Mouse (Mus musculus) heart, embryonic 11.5 days (tissue): ENCODE results near the gene AI467606. TPM values are rescaled to one million over a fixed set of nuclear protein-coding genes. Genes with fewer than 3 reads are reported as not detected.

Experiments
- ATAC-seq: fragments of 200-750 bp; cut with Nextera tagmentation; replicated peaks from 2 replicates; pipeline ENCODE4 v1.8.0; 2017; ENCODE audit warnings: moderate library complexity; ENCODE audit not compliant: insufficient number of reproducible peaks, low FRiP score, low TSS enrichment
- H3K27ac ChIP-seq: fragments of 300-500 bp; sonication (generic); 2 replicates; pipeline ENCODE4 v1.5.1; 2014; ENCODE audit warnings: mild to moderate bottlenecking, low read depth, low read length
- H3K27me3 ChIP-seq: fragments of 300-500 bp; sonication (generic); 2 replicates; pipeline ENCODE4 v1.6.1; 2014; ENCODE audit warnings: mild to moderate bottlenecking, low read length, mixed read lengths; ENCODE audit not compliant: control insufficient read depth, insufficient read depth
- H3K36me3 ChIP-seq: fragments of 300-500 bp; sonication (generic); 2 replicates; pipeline ENCODE4 v1.6.1; 2014; ENCODE audit warnings: mild to moderate bottlenecking, low read length, moderate library complexity, mixed read lengths; ENCODE audit not compliant: control insufficient read depth, insufficient read depth
- H3K4me1 ChIP-seq: fragments of 300-500 bp; sonication (generic); 2 replicates; pipeline ENCODE4 v1.6.1; 2014; ENCODE audit warnings: low read length; ENCODE audit not compliant: control insufficient read depth, insufficient read depth
- H3K4me2 ChIP-seq: fragments of 300-500 bp; sonication (generic); 2 replicates; pipeline ENCODE4 v1.6.1; 2014; ENCODE audit warnings: mild to moderate bottlenecking, moderate library complexity
- H3K4me3 ChIP-seq: fragments of 300-500 bp; sonication (generic); 2 replicates; pipeline ENCODE4 v1.5.1; 2014; ENCODE audit warnings: low read depth, low read length
- H3K9ac ChIP-seq: fragments of 300-500 bp; sonication (generic); 2 replicates; pipeline ENCODE4 v1.6.1; 2014; ENCODE audit warnings: mild to moderate bottlenecking, low read depth, low read length, moderate library complexity
- H3K9me3 ChIP-seq: fragments of 300-500 bp; sonication (generic); replicated peaks from 2 replicates; pipeline ENCODE4 v1.6.1; 2016; ENCODE audit warnings: low read length; ENCODE audit not compliant: control insufficient read depth
- WGBS: fragments of 180-500 bp; shearing (Covaris S2); extraction: QIAGEN DNeasy Blood & Tissue Kit; methylation state at CpG from one replicate; pipeline ENCODE4 v1.1.7; 2014; ENCODE audit not compliant: insufficient replicate concordance; 5-methylcytosine and 5-hydroxymethylcytosine counted together
- polyA plus RNA-seq: library from polyadenylated mRNA; unstranded; fragments of >200 nt; fragmentation: Nextera tagmentation; extraction: Ambion mirVana; gene quantifications from 2 replicates; pipeline ENCODE4 v1.2.1, GENCODE M21; 2014

AI467606 gene
- polyA plus RNA-seq, 1 experiment from 2014 or later, result 0.96 TPM

DNA sequence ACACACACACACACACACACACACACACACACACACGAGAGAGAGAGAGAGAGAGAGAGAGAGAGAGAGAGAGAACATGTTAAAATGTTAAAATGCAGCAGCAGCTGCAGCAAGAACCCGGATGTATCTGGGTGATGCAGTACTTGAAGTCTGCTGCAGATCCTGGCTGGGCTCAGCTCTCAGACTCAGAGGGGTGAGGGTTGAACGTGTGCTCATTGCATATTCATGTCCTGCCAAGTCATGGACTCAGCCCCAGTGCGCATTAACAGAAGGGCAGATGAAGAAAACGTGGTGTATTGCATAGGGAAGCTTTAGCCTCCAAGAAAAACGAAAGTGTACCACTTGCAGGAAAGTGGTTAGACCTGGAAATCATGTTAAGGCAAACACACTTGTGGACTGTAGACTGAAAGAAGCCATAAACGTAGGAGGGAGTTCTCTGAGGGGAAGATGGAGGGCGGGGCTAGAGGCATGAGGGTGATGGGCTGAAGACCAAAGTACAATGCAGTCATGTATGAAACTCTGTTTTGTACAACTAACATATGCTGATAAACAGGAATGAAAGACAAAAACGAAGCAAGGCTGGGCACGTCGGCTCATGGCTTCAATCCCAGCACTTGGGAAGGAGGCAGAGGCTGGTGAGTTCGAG lies 22.6 kb downstream of the AI467606 start:
- Histone ChIP-seq H3K4me2 (no peak overlapping the region), H3K27ac (no peak overlapping the region), H3K4me1 (peaks cover 8% of the 10 kb centered on the region), H3K27me3 (no peaks in the 10 kb centered on the region), H3K9ac (no peak overlapping the region), H3K36me3 (no peaks in the 10 kb centered on the region), H3K4me3 (no peak overlapping the region), H3K9me3 (no peaks in the 10 kb centered on the region)
- no peak for ATAC-seq
- 52% methylated on average over 12 of the region's 12 CpGs for WGBS

DNA sequence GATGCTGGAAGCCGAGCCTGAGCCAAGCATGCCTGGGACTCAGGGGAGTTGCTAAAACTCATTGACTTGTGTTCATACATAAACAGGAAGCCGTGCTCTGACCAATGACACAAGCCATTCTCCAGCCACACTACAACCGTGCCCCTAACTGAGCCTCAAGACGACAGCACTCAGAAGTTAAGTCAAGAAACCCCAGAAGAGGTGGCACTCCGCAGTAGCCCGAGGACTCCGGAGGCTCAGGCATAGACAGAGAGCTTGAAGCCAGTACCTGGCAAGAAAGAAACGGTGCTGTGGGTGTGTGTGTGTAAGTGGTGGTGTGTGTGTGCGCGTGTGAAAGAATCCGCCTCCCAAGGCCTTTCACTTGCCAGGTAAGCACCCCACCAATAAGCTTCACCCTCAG lies 23.8 kb downstream of the AI467606 start:
- H3K27ac ChIP-seq, result no peak overlapping the region
- H3K9me3 ChIP-seq, result no peaks in the 10 kb centered on the region
- 77% methylated on average over 11 of the region's 11 CpGs for WGBS
- no peak overlapping the region for H3K9ac ChIP-seq
- no peak overlapping the region for H3K4me3 ChIP-seq
- H3K4me2 ChIP-seq, result no peak overlapping the region
- no peaks in the 10 kb centered on the region for H3K36me3 ChIP-seq
- H3K27me3 ChIP-seq, result no peaks in the 10 kb centered on the region
- H3K4me1 ChIP-seq, result peaks cover 11% of the 10 kb centered on the region
- no peak for ATAC-seq

DNA sequence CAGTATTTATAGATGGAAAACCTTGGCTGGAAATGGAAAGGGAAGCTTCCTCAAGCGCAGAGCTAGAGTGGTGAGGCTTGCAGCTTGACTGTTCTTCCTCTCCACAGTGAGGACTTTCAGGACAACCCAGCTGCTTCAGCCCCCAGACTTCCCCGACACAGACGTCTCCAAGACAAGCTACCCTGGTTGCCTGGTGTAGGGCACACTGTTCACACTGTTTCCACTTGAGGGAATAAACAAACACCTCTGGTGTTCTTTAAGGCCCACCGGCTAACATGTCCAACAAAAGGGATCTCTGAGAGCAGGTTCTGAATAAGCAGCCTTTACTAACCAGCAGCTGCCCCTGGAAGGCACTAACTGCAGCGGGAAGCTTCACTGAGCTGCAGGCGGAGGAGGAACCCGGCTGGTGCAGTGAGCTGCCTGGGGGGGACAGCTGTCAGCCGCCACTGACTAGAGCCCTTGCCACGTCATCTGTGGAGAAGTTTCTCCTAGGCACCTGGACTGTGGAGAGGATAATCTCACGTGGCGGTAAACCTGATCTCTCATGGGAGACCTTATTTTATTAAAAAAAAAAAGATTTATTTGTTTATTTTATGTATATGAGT lies 25.3 kb downstream of the AI467606 start:
- Histone ChIP-seq H3K27me3 (peaks cover 9% of the 10 kb centered on the region; the same call in 1 of the 2 replicates), H3K4me2 (no peak overlapping the region), H3K9ac (peak overlapping the region; percentile 34; the same call in 1 of the 2 replicates), H3K9me3 (no peaks in the 10 kb centered on the region), H3K4me1 (peaks cover 14% of the 10 kb centered on the region), H3K4me3 (no peak overlapping the region), H3K36me3 (no peaks in the 10 kb centered on the region), H3K27ac (no peak overlapping the region)
- no peak for ATAC-seq
- 55% methylated on average over 11 of the region's 11 CpGs for WGBS

DNA sequence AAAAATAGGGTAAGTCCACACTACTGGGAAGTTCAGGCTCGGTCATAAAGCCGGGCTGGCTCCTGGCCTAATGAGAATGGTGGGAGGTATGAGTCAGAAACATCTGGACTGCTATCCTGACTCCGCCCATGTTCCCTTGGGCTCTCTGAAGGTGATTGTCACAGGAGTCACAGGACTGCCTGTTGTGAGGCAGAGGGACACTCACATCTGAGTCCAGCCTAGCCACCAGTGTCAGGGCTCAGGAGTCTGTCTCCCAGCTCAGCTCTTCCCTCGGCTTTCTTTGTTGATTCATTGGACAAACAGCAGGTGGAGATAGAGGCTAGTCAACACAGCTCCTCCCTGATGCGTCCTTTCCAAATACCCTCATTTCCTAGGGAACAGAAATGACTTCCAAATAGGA lies 26.8 kb downstream of the AI467606 start:
- ATAC-seq, result no peak
- 36% methylated on average over 5 of the region's 5 CpGs for WGBS
- no peak overlapping the region for H3K27ac ChIP-seq
- no peak overlapping the region for H3K9ac ChIP-seq
- H3K27me3 ChIP-seq, result peaks cover 14% of the 10 kb centered on the region; the same call in 1 of the 2 replicates
- peaks cover 11% of the 10 kb centered on the region for H3K4me1 ChIP-seq
- H3K4me3 ChIP-seq, result no peak overlapping the region
- no peak overlapping the region for H3K4me2 ChIP-seq
- H3K9me3 ChIP-seq, result no peaks in the 10 kb centered on the region
- H3K36me3 ChIP-seq, result no peaks in the 10 kb centered on the region

DNA sequence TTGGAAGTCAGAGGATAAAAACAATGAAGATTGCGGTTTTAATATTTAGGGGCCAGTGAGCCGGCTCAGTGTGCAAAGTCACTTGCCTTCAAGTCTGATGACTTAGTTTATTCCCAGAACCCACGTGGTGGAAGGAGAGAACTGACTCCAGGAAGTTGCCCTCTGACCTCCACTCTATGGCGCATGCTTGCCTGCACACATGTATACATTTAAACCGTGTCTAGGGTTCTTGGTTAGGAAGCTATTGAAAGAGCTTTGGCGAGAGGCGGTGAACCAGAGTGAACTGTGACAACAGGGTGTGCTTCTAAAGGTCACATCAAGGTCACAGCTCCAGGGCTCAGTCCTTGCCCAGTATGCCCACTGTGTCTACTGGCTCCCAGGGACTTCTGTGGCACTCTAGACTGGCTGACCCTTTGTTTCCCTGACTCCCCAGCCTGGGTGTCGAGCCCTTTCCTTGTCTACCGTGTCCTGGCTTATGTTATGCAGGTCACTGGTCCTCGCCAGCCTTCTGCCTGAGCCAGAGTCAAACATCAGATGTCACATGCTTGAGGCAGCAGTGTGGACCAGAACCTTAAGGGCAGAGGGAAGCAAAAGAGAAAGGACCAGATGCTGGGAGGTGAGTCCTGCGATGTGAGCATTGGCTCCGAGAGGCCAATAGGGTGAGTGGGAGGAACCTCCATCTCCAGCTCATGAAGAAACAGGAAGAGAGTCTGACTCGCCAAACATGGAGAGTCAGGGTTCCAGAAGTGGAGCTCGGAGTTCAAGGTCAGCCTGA lies 27.7 kb downstream of the AI467606 start:
- Histone ChIP-seq H3K9ac (no peak overlapping the region), H3K4me2 (no peak overlapping the region), H3K4me1 (peaks cover 11% of the 10 kb centered on the region), H3K9me3 (no peaks in the 10 kb centered on the region), H3K36me3 (no peaks in the 10 kb centered on the region), H3K27ac (no peak overlapping the region), H3K4me3 (no peak overlapping the region), H3K27me3 (peaks cover 14% of the 10 kb centered on the region; the same call in 1 of the 2 replicates)
- ATAC-seq, result no peak
- 60% methylated on average over 14 of the region's 14 CpGs for WGBS

DNA sequence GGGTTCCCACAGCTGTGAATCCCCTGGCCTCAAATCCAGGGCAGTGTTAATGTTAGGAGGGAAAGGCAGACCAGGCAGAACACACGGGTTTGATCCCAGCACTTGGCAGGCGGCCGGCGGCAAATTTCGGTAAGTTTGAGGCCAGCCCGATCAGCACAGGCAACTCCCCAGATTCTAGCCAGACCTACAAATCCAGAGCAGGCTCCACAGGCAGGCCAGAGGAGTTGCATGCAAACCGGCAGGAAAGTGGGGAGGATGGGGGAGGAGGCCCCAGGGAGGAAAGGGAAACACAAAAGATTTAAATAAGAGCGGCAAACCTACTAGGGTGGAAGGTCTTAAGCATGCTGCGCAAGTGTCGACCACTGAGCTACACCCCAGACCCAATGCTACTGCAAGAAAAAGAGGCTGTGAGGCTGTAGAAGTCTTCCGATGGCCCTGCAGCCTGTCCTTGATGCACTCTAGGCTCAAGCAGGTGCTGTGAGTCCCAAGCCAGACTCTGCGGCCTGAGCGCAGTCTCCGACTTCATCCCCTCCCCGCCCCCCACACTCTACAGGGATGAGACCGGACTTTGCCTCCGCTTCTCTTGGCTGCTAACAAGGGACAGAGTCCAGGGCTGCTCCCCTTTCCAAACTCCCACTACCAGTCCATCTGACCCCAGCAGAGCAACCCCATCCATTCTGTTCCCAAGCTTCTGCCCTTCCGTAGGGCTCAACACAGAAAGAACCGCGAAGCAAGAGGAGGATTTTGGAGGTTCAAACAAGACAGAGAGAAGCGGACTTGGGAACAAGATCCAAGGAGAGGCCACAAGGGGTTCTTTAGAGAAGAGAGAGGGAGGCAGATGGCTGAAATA lies 30.1 kb downstream of the AI467606 start:
- WGBS, result 11% methylated on average over 21 of the region's 21 CpGs
- Histone ChIP-seq H3K27ac (no peak overlapping the region), H3K27me3 (peaks cover 14% of the 10 kb centered on the region; the same call in 1 of the 2 replicates), H3K4me2 (peak overlapping the region; percentile 55), H3K36me3 (no peaks in the 10 kb centered on the region), H3K4me1 (peaks cover 11% of the 10 kb centered on the region), H3K9me3 (0 out of 2 replicates have a peak, but pooled peaks cover 4% of the 10 kb centered on the region), H3K9ac (peak overlapping the region; percentile 39; the same call in 1 of the 2 replicates), H3K4me3 (peak overlapping the region; percentile 24)
- 0 out of 2 replicates have a peak, but pooled peaks have one; percentile 17 for ATAC-seq

DNA sequence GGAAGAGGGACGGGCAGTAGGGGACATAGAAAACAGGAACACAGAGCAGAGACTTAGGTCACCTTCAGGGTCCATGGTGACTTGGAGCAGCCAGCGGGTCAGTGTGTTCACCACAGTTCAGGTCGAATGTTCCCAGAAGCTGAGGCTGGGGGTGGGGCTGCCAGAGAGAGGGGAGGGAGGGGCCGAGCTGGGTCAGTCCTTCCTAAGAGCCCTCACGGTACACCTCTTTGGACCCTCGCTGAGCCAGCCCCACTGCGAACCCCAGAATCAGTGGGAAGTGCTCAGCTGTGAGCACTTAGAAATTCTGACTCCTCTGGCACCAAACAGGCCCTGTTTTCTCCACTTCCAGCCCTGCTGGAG lies 30.7 kb downstream of the AI467606 start, which contains the start of gene Qprt:
Gene Qprt, minus strand, starts transcription at position 316 of the 360 bp plus-strand sequence.
- Histone ChIP-seq H3K9me3 (0 out of 2 replicates have a peak, but pooled peaks cover 4% of the 10 kb centered on the region), H3K36me3 (no peaks in the 10 kb centered on the region), H3K27ac (no peak within 1 kb of the TSS), H3K4me2 (peak within 1 kb of the TSS; percentile 55), H3K4me3 (peak within 1 kb of the TSS; percentile 24), H3K27me3 (peaks cover 14% of the 10 kb centered on the region; the same call in 1 of the 2 replicates), H3K9ac (peak within 1 kb of the TSS; percentile 39; the same call in 1 of the 2 replicates), H3K4me1 (peaks cover 11% of the 10 kb centered on the region)
- WGBS, result 8% methylated on average over 7 of the region's 7 CpGs
- ATAC-seq, result no peak

DNA sequence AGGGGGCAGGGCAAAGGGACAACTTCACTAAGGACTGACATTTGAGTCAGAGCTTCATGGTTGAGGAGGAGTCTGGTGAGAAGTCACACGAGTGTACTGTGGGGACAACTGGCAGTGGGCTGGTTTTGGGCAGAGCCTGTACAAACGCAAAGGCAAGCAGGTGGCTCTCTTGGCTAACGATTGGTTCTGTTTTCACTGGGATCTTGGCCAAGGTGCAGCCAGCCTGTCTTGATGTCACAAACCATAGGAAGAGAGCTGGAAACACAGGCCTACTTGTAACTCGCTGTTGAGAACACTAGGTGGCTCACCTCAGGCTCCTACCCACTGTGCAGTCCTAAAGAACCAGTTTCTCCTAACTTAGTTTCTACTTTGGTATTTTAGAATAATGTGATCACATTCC lies 38.5 kb downstream of the AI467606 start:
- no peak overlapping the region for H3K9ac ChIP-seq
- H3K27me3 ChIP-seq, result no peaks in the 10 kb centered on the region
- H3K4me3 ChIP-seq, result no peak overlapping the region
- no peaks in the 10 kb centered on the region for H3K9me3 ChIP-seq
- no peaks in the 10 kb centered on the region for H3K4me1 ChIP-seq
- H3K4me2 ChIP-seq, result no peak overlapping the region
- ATAC-seq, result no peak
- 24% methylated on average over 4 of the region's 4 CpGs for WGBS
- no peaks in the 10 kb centered on the region for H3K36me3 ChIP-seq
- no peak overlapping the region for H3K27ac ChIP-seq
